Mouse (Mus musculus): ENCODE measurements around the gene Ppy. TPM values are rescaled to one million over a fixed set of nuclear protein-coding genes. Genes with fewer than 3 reads are reported as not detected.

The Ppy gene
- polyA plus RNA-seq, 1 experiment from 2014 or later, result not detected

DNA sequence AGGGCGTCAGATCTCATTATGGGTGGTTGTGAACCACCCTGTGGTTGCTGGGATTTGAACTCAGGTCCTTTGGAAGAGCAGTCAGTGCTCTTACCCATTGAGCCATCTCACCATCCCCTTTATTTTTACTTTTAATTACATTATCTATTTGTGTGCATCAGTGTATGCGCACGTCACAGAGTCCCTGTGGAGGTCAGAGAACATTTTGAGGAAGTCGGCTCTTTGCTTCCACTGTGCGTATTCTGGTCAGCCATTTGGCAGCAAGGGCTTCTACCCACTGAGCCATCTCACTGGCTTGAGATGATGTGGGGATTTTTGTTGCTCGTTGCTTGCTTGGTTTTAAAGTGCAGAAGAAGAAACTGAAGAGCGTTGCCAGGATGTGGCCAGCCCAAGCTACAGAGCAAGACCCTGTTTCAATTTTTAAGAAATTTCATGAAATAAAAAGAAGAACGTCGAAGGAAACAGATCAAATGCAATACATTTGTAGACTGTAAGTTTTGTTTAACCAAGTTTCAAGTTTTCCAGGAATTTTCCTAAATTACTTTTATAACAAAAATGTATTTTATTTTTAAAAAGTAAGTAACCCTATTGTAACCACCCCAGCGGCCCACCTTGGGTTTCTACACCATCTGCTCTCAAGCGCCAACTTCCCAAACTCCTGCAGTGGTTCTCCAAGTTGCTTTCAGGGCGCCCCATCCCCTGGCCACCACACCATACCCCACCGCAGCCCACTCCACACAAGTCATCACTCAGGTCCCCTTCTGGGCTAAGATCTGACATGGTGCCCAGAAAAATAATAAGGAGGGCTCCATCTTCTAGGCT, 36.7 kb upstream of the Ppy start:
- Histone ChIP-seq H3K9me3 (replicated peaks; ENCODE audit: control insufficient read depth, low read length, poor library complexity, severe bottlenecking) (no peaks in the 10 kb centered on the region), H3K4me1 (ENCODE audit: control insufficient read depth, insufficient read depth, low read length) (peaks cover 4% of the 10 kb centered on the region; the same call in 1 of the 2 replicates), H3K9ac (ENCODE audit: low read depth, low read length) (no peak overlapping the region), H3K4me2 (ENCODE audit: low read length) (peak overlapping the region; percentile 56), H3K27me3 (ENCODE audit: control insufficient read depth, insufficient read depth, low read depth, low read length) (peaks cover 3% of the 10 kb centered on the region; the same call in 1 of the 2 replicates), H3K36me3 (ENCODE audit: control insufficient read depth, insufficient read depth, low read length) (no peaks in the 10 kb centered on the region), H3K4me3 (ENCODE audit: low read depth, low read length) (peak overlapping the region; percentile 15; the same call in 1 of the 2 replicates), H3K27ac (ENCODE audit: low read length) (no peak overlapping the region)
- 47% methylated on average over 13 of the region's 13 CpGs for whole genome bisulfite sequencing
- ATAC-seq, result no peak

DNA sequence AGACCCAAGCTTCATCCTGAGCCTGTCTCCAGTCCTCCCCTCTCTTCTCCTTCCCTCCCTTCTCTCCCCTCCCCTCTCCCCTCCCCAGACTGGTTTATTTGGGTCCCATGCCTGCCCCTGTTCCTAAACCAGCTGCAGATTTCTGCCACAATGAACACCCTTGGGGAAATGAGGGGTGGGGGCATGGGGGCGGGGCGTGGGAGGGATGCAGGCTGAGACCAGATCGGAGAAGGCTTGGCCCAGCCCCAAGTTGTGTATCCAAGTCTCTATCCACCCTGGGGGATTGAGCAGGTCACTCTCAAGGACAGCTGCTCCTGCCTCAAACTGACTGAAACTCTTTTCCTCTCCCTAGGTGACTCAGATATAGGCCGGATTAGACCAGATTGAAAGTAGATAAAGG, 33.4 kb upstream of the Ppy start:
- Histone ChIP-seq H3K9ac (ENCODE audit: low read depth, low read length) (no peak overlapping the region), H3K36me3 (ENCODE audit: control insufficient read depth, insufficient read depth, low read length) (no peaks in the 10 kb centered on the region), H3K4me2 (ENCODE audit: low read length) (no peak overlapping the region), H3K9me3 (replicated peaks; ENCODE audit: control insufficient read depth, low read length, poor library complexity, severe bottlenecking) (no peaks in the 10 kb centered on the region), H3K27ac (ENCODE audit: low read length) (no peak overlapping the region), H3K4me1 (ENCODE audit: control insufficient read depth, insufficient read depth, low read length) (peaks cover 4% of the 10 kb centered on the region; the same call in 1 of the 2 replicates), H3K4me3 (ENCODE audit: low read depth, low read length) (no peak overlapping the region), H3K27me3 (ENCODE audit: control insufficient read depth, insufficient read depth, low read depth, low read length) (no peaks in the 10 kb centered on the region; the same call in 1 of the 2 replicates)
- WGBS, result 17% methylated on average over 4 of the region's 4 CpGs
- no peak for ATAC-seq

DNA sequence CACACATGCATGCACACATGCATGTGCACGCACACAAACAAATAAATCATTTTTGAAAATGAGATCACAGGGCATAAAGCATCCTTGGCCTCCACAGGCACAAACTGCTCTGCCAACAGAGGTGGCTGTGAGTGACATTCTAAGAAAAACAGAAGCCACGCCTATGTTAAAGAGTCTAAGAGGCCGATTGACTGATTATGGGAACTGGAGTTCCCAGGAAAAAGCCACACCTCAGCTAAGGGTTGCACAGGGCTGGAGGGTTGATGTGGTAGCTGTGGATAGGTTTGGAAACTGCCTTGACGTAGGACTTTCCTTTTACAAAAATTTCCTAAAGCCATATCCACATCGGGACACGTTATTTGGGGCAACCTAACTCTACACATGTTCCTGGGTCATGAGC, 16.3 kb upstream of the Ppy start:
- H3K27ac ChIP-seq (ENCODE audit: low read length), result no peak overlapping the region
- no peak overlapping the region for H3K4me2 ChIP-seq (ENCODE audit: low read length)
- no peaks in the 10 kb centered on the region for H3K4me1 ChIP-seq (ENCODE audit: control insufficient read depth, insufficient read depth, low read length)
- H3K9me3 ChIP-seq (replicated peaks; ENCODE audit: control insufficient read depth, low read length, poor library complexity, severe bottlenecking), result no peaks in the 10 kb centered on the region
- H3K9ac ChIP-seq (ENCODE audit: low read depth, low read length), result no peak overlapping the region
- no peaks in the 10 kb centered on the region for H3K36me3 ChIP-seq (ENCODE audit: control insufficient read depth, insufficient read depth, low read length)
- no peak overlapping the region for H3K4me3 ChIP-seq (ENCODE audit: low read depth, low read length)
- 89% methylated on average over 6 of the region's 6 CpGs for WGBS
- H3K27me3 ChIP-seq (ENCODE audit: control insufficient read depth, insufficient read depth, low read depth, low read length), result no peaks in the 10 kb centered on the region
- no peak for ATAC-seq

DNA sequence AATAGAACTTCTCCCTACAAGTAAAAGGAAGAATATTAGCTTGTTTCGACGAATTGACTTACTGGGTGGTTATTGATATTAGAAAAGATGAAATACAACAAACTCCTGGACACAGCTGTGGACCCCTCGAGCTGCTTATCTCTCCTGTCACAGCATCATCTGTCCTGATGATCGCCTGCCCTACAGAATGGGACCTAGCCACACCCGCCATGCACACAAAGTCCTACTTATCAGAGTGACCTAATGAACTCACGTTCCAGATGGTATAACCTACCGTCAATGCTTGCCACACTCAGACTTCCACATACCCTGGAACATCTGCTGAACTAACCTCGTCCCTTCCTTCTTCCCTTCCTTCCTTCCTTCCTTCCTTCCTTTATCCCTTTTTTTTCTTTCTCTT, 15.1 kb upstream of the Ppy start:
- Histone ChIP-seq H3K9ac (ENCODE audit: low read depth, low read length) (no peak overlapping the region), H3K9me3 (replicated peaks; ENCODE audit: control insufficient read depth, low read length, poor library complexity, severe bottlenecking) (no peaks in the 10 kb centered on the region), H3K27me3 (ENCODE audit: control insufficient read depth, insufficient read depth, low read depth, low read length) (no peaks in the 10 kb centered on the region), H3K36me3 (ENCODE audit: control insufficient read depth, insufficient read depth, low read length) (no peaks in the 10 kb centered on the region), H3K4me1 (ENCODE audit: control insufficient read depth, insufficient read depth, low read length) (no peaks in the 10 kb centered on the region), H3K4me3 (ENCODE audit: low read depth, low read length) (no peak overlapping the region), H3K4me2 (ENCODE audit: low read length) (no peak overlapping the region), H3K27ac (ENCODE audit: low read length) (no peak overlapping the region)
- no peak for ATAC-seq
- 83% methylated on average over 8 of the region's 8 CpGs for WGBS

DNA sequence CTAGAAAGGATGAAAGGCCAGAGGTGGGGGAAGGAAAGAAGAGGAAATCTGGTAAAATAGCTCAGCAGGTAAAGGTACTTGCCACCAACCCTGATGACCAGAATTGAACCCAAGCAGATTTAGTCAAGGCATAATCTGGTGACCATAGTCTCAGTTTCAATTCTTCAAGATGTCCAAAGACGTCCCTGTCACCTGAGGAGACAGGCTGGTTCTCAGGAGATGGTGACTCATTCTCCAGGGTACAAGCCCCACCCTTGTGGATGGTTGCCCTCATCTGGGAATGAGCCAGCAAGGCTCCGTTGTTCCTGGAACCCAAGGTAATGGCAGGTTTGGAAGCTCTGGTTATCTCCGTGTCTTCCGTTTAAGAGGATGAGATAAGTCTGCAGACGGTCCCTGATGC, 10.5 kb upstream of the Ppy start:
- Histone ChIP-seq H3K9me3 (replicated peaks; ENCODE audit: control insufficient read depth, low read length, poor library complexity, severe bottlenecking) (no peaks in the 10 kb centered on the region), H3K36me3 (ENCODE audit: control insufficient read depth, insufficient read depth, low read length) (no peaks in the 10 kb centered on the region), H3K4me1 (ENCODE audit: control insufficient read depth, insufficient read depth, low read length) (peaks cover 2% of the 10 kb centered on the region; the same call in 1 of the 2 replicates), H3K27ac (ENCODE audit: low read length) (no peak overlapping the region), H3K27me3 (ENCODE audit: control insufficient read depth, insufficient read depth, low read depth, low read length) (peaks cover 27% of the 10 kb centered on the region), H3K4me2 (ENCODE audit: low read length) (no peak overlapping the region), H3K4me3 (ENCODE audit: low read depth, low read length) (no peak overlapping the region), H3K9ac (ENCODE audit: low read depth, low read length) (no peak overlapping the region)
- WGBS, result 86% methylated on average over 5 of the region's 5 CpGs
- no peak for ATAC-seq

DNA sequence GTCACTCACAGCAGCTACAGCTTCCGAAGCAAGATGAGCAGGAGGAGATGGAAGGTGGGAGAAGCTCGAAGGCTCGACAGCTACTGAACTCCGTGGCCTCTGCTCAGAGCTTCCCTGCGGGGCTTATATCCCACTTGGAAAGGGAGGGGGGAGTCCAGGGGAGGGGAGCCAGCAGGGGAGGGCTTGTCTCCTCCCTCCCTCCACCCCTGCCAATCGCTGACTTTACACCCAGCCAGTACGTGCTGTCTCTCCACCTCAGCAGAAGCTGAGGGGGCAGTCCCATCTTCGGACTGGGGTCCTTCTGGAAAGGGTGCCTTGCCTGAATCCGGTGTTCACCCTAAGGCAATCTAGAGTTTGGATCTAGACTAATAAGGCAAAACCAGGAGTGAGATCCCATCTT, 6.6 kb upstream of the Ppy start, which contains the start of gene Pyy:
Gene Pyy (minus strand): TSS at position 101 of the 400 bp plus-strand sequence.
- WGBS, result 13% methylated on average over 9 of the region's 9 CpGs
- ATAC-seq, result no peak
- no peak within 1 kb of the TSS for H3K4me3 ChIP-seq (ENCODE audit: low read depth, low read length)
- peak within 1 kb of the TSS; percentile 24 for H3K4me2 ChIP-seq (ENCODE audit: low read length)
- H3K36me3 ChIP-seq (ENCODE audit: control insufficient read depth, insufficient read depth, low read length), result no peaks in the 10 kb centered on the region
- no peaks in the 10 kb centered on the region for H3K9me3 ChIP-seq (replicated peaks; ENCODE audit: control insufficient read depth, low read length, poor library complexity, severe bottlenecking)
- peaks cover 2% of the 10 kb centered on the region; the same call in 1 of the 2 replicates for H3K4me1 ChIP-seq (ENCODE audit: control insufficient read depth, insufficient read depth, low read length)
- H3K27ac ChIP-seq (ENCODE audit: low read length), result no peak within 1 kb of the TSS
- H3K9ac ChIP-seq (ENCODE audit: low read depth, low read length), result no peak within 1 kb of the TSS
- H3K27me3 ChIP-seq (ENCODE audit: control insufficient read depth, insufficient read depth, low read depth, low read length), result peaks cover 48% of the 10 kb centered on the region

DNA sequence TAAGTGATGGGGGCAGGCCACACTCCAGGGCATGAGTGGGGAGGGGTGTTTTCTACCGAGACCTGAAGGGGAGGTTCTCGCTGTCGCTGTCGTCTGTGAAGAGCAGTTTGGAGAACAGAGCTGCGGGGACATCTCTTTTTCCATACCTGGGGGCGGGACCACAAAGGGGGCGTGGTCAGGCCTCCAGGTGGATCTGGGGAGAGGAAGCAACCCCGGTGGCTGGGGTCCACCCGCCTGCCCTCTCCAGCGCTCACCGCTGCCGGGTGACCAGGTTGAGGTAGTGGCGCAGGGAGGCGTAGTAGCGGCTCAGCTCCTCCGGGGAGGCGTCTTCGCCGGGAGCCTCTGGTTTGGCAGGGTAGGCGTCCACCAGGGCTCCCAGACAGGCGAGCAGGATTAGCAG, 5.8 kb upstream of the Ppy start:
- Histone ChIP-seq H3K9me3 (replicated peaks; ENCODE audit: control insufficient read depth, low read length, poor library complexity, severe bottlenecking) (no peaks in the 10 kb centered on the region), H3K9ac (ENCODE audit: low read depth, low read length) (no peak overlapping the region), H3K4me3 (ENCODE audit: low read depth, low read length) (no peak overlapping the region), H3K27me3 (ENCODE audit: control insufficient read depth, insufficient read depth, low read depth, low read length) (peaks cover 48% of the 10 kb centered on the region), H3K4me2 (ENCODE audit: low read length) (peak overlapping the region; percentile 24), H3K27ac (ENCODE audit: low read length) (no peak overlapping the region), H3K36me3 (ENCODE audit: control insufficient read depth, insufficient read depth, low read length) (no peaks in the 10 kb centered on the region), H3K4me1 (ENCODE audit: control insufficient read depth, insufficient read depth, low read length) (peaks cover 2% of the 10 kb centered on the region; the same call in 1 of the 2 replicates)
- WGBS, result 3% methylated on average over 21 of the region's 21 CpGs
- no peak for ATAC-seq

DNA sequence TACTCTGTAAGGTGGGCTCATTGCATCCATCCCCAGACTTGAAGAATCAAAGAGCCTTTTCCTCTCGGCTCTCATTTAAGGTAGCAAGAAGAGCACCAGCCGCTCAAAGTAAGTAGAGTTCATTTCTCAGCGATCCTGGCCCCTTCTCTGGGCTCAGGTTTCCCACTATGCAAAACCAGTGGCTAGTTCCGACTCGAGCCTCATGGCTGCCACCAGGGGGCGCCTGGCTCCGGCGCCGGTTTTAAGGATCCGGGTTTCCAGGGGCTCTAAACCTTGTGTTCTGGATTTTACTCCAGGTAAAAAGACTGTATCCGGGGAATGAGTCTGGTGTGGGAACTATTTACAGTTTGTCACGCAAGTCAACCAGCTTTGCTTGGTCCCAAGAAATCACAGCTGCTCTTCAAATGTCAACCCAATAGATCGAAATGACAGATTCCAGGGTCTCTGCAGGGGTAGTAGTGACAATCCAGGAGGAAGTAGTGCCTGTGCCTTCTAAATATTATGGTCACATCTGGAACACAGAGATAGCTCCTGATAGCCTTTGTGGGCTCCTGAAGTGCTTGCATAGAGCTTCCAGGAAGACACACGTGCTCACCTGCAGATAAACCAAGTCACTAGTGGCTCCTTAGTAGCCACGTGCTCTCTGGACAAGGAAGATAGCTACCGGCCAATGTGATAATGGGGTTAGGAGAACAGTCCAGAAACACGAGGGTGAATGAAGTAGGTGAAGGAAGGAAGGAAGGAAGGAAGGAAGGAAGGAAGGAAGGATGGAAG, 1.6 kb upstream of the Ppy start:
- no peak overlapping the region for H3K27ac ChIP-seq (ENCODE audit: low read length)
- no peak for ATAC-seq
- H3K27me3 ChIP-seq (ENCODE audit: control insufficient read depth, insufficient read depth, low read depth, low read length), result peaks cover 41% of the 10 kb centered on the region
- H3K9ac ChIP-seq (ENCODE audit: low read depth, low read length), result no peak overlapping the region
- peaks cover 2% of the 10 kb centered on the region; the same call in 1 of the 2 replicates for H3K4me1 ChIP-seq (ENCODE audit: control insufficient read depth, insufficient read depth, low read length)
- WGBS, result 17% methylated on average over 17 of the region's 17 CpGs
- no peak overlapping the region for H3K4me2 ChIP-seq (ENCODE audit: low read length)
- H3K36me3 ChIP-seq (ENCODE audit: control insufficient read depth, insufficient read depth, low read length), result no peaks in the 10 kb centered on the region
- no peaks in the 10 kb centered on the region for H3K9me3 ChIP-seq (replicated peaks; ENCODE audit: control insufficient read depth, low read length, poor library complexity, severe bottlenecking)
- no peak overlapping the region for H3K4me3 ChIP-seq (ENCODE audit: low read depth, low read length)
